Mouse (Mus musculus) MEL (cell line): ENCODE results near the gene Ctr9. TPM values are rescaled to one million over a fixed set of nuclear protein-coding genes. Genes with fewer than 3 reads are reported as not detected.

Source experiments
- DNase-seq: peaks from one replicate; pipeline ENCODE4 v3.0.0; 2011; ENCODE audit warnings: low read depth, low spot score
- H3K27ac ChIP-seq: 2 replicates; pipeline ENCODE4 v1.5.1; 2012; ENCODE audit warnings: low read depth, mild to moderate bottlenecking, control low read depth, low read length, moderate library complexity; ENCODE audit not compliant: control insufficient read depth
- H3K27me3 ChIP-seq, 2 experiments: fragments of 150-350 bp in 1 of 2; sonication (generic) in 1 of 2; 2 replicates each; pipeline ENCODE4 v1.6.1; 2012; ENCODE audit warnings: low read length in 2 of 2, mild to moderate bottlenecking in 2 of 2, improper control_type of control experiment in 1 of 2, moderate library complexity in 1 of 2; ENCODE audit not compliant: insufficient read depth in 2 of 2, control insufficient read depth in 1 of 2
- H3K36me3 ChIP-seq, 2 experiments: 2 replicates each; pipeline ENCODE4 v1.6.1; 2012 to 2014; ENCODE audit warnings: low read length in 2 of 2, improper control_type of control experiment in 1 of 2, inconsistent platforms in 1 of 2, mild to moderate bottlenecking in 1 of 2; ENCODE audit not compliant: insufficient read depth in 2 of 2, control insufficient read depth in 1 of 2
- H3K4me1 ChIP-seq, 2 experiments: fragments of 150-350 bp in 1 of 2; sonication (generic) in 1 of 2; 2 replicates each; pipeline ENCODE4 v1.6.1; 2012; ENCODE audit warnings: low read length in 2 of 2, improper control_type of control experiment in 1 of 2, mild to moderate bottlenecking in 1 of 2; ENCODE audit not compliant: insufficient read depth in 2 of 2, control insufficient read depth in 1 of 2
- H3K4me3 ChIP-seq, 2 experiments: fragments of 150-350 bp in 1 of 2; sonication (generic) in 1 of 2; 2 replicates each; pipeline ENCODE4 v1.5.1; 2012; ENCODE audit warnings: low read depth in 2 of 2, low read length in 2 of 2, mild to moderate bottlenecking in 2 of 2, moderate library complexity in 2 of 2, control low read depth in 1 of 2, improper control_type of control experiment in 1 of 2; ENCODE audit not compliant: control insufficient read depth in 1 of 2, insufficient read depth in 1 of 2
- H3K79me2 ChIP-seq: 2 replicates; pipeline ENCODE4 v1.6.1; 2012; ENCODE audit warnings: mild to moderate bottlenecking, low read length, moderate library complexity; ENCODE audit not compliant: control insufficient read depth, poor library complexity, insufficient read depth
- H3K9ac ChIP-seq: 2 replicates; pipeline ENCODE4 v1.6.1; 2012; ENCODE audit warnings: low read depth, mild to moderate bottlenecking, control low read depth, low read length, moderate library complexity; ENCODE audit not compliant: control insufficient read depth, poor library complexity, severe bottlenecking
- H3K9me3 ChIP-seq: fragments of 150-350 bp; sonication (generic); replicated peaks from 2 replicates; pipeline ENCODE4 v1.6.1; 2012; ENCODE audit warnings: mild to moderate bottlenecking, low read length, improper control_type of control experiment, moderate library complexity; ENCODE audit not compliant: insufficient read depth
- BHLHE40 ChIP-seq: IDR thresholded peaks from 2 replicates; pipeline ENCODE4 v1.6.1; 2012; ENCODE audit warnings: low read depth, mild to moderate bottlenecking, inconsistent platforms, low read length, improper control_type of control experiment, borderline replicate concordance
- CHD2 ChIP-seq: IDR thresholded peaks from 2 replicates; pipeline ENCODE4 v1.6.1; 2011; ENCODE audit warnings: low read length, improper control_type of control experiment
- E2F4 ChIP-seq: IDR thresholded peaks from 2 replicates; pipeline ENCODE4 v1.6.1; 2011; ENCODE audit warnings: low read depth, low read length, improper control_type of control experiment, borderline replicate concordance
- ELF1 ChIP-seq: IDR thresholded peaks from 2 replicates; pipeline ENCODE4 v1.6.1; 2014; ENCODE audit warnings: low read depth, mild to moderate bottlenecking, inconsistent platforms, low read length, improper control_type of control experiment, moderate library complexity
- EP300 ChIP-seq, 2 experiments: IDR thresholded peaks; 2 replicates each; pipeline ENCODE4 v1.6.1; 2011; ENCODE audit warnings: improper control_type of control experiment in 2 of 2, low read length in 2 of 2, low read depth in 1 of 2, mild to moderate bottlenecking in 1 of 2
- GABPA ChIP-seq: IDR thresholded peaks from 2 replicates; pipeline ENCODE4 v1.6.1; 2012; ENCODE audit warnings: low read depth, mild to moderate bottlenecking, inconsistent platforms, low read length, improper control_type of control experiment, moderate library complexity
- GATA1 ChIP-seq: IDR thresholded peaks from 2 replicates; pipeline ENCODE4 v1.6.1; 2011; ENCODE audit warnings: low read depth, low read length, improper control_type of control experiment
- HCFC1 ChIP-seq: IDR thresholded peaks from 2 replicates; pipeline ENCODE4 v1.6.1; 2012; ENCODE audit warnings: low read depth, mild to moderate bottlenecking, inconsistent platforms, low read length, improper control_type of control experiment, moderate library complexity
- JUND ChIP-seq: IDR thresholded peaks from 2 replicates; pipeline ENCODE4 v1.6.1; 2011; ENCODE audit warnings: low read depth, mild to moderate bottlenecking, improper control_type of control experiment, low read length
- MAX ChIP-seq: IDR thresholded peaks from 2 replicates; pipeline ENCODE4 v1.6.1; 2011; ENCODE audit warnings: low read length, improper control_type of control experiment
- MAZ ChIP-seq: IDR thresholded peaks from 2 replicates; pipeline ENCODE4 v1.6.1; 2012; ENCODE audit warnings: low read depth, mild to moderate bottlenecking, inconsistent platforms, low read length, improper control_type of control experiment
- MXI1 ChIP-seq: IDR thresholded peaks from 2 replicates; pipeline ENCODE4 v1.6.1; 2011; ENCODE audit warnings: mild to moderate bottlenecking, low read depth, low read length, improper control_type of control experiment
- MYB ChIP-seq: IDR thresholded peaks from 2 replicates; pipeline ENCODE4 v1.6.1; 2011; ENCODE audit warnings: mild to moderate bottlenecking, low read depth, low read length, improper control_type of control experiment
- MYC ChIP-seq: IDR thresholded peaks from 2 replicates; pipeline ENCODE4 v1.6.1; 2011; ENCODE audit warnings: low read depth, mild to moderate bottlenecking, low read length, improper control_type of control experiment, moderate library complexity
- NELFE ChIP-seq: IDR thresholded peaks from 2 replicates; pipeline ENCODE4 v1.6.1; 2011; ENCODE audit warnings: low read depth, low read length, improper control_type of control experiment
- NRF1 ChIP-seq: IDR thresholded peaks from 2 replicates; pipeline ENCODE4 v1.6.1; 2014; ENCODE audit warnings: low read depth, mild to moderate bottlenecking, inconsistent platforms, low read length, improper control_type of control experiment, moderate library complexity; ENCODE audit not compliant: poor library complexity, insufficient read depth, severe bottlenecking
- POLR2A ChIP-seq, 2 experiments: IDR thresholded peaks; 2 replicates each; pipeline ENCODE4 v1.6.1; 2011 to 2012; ENCODE audit warnings: low read length in 2 of 2, mild to moderate bottlenecking in 2 of 2, control low read depth in 1 of 2, improper control_type of control experiment in 1 of 2, low read depth in 1 of 2, moderate library complexity in 1 of 2; ENCODE audit not compliant: control insufficient read depth in 1 of 2, insufficient read depth in 1 of 2, poor library complexity in 1 of 2
- POLR2AphosphoS2 ChIP-seq: IDR thresholded peaks from 2 replicates; pipeline ENCODE4 v1.6.1; 2011; ENCODE audit warnings: low read length, improper control_type of control experiment
- POLR2AphosphoS5 ChIP-seq: IDR thresholded peaks from 2 replicates; pipeline ENCODE4 v1.6.1; 2012; ENCODE audit warnings: low read depth, borderline replicate concordance, mild to moderate bottlenecking, inconsistent platforms, low read length, moderate library complexity, mixed read lengths
- RAD21 ChIP-seq: IDR thresholded peaks from 2 replicates; pipeline ENCODE4 v1.6.1; 2011; ENCODE audit warnings: mild to moderate bottlenecking, low read depth, low read length, improper control_type of control experiment
- RCOR1 ChIP-seq: IDR thresholded peaks from 2 replicates; pipeline ENCODE4 v1.6.1; 2012; ENCODE audit warnings: low read depth, mild to moderate bottlenecking, inconsistent platforms, low read length, improper control_type of control experiment
- TAL1 ChIP-seq: IDR thresholded peaks from 2 replicates; pipeline ENCODE4 v1.6.1; 2012; ENCODE audit warnings: mild to moderate bottlenecking, inconsistent platforms, low read length, moderate library complexity, mixed read lengths
- TBP ChIP-seq: IDR thresholded peaks from 2 replicates; pipeline ENCODE4 v1.8.0; 2011; ENCODE audit warnings: low read depth, low read length, improper control_type of control experiment
- TCF12 ChIP-seq: IDR thresholded peaks from 2 replicates; pipeline ENCODE4 v1.6.1; 2014; ENCODE audit warnings: low read depth, mild to moderate bottlenecking, inconsistent platforms, low read length, improper control_type of control experiment, moderate library complexity
- USF1 ChIP-seq: IDR thresholded peaks from 2 replicates; pipeline ENCODE4 v1.6.1; 2014; ENCODE audit warnings: low read depth, mild to moderate bottlenecking, inconsistent platforms, low read length, improper control_type of control experiment, moderate library complexity
- USF2 ChIP-seq, 2 experiments: IDR thresholded peaks; 2 replicates each; pipeline ENCODE4 v1.6.1; 2011 to 2012; ENCODE audit warnings: improper control_type of control experiment in 2 of 2, low read length in 2 of 2, borderline replicate concordance in 1 of 2, inconsistent platforms in 1 of 2, low read depth in 1 of 2, mild to moderate bottlenecking in 1 of 2; ENCODE audit not compliant: insufficient read depth in 1 of 2
- ZC3H11A ChIP-seq: IDR thresholded peaks from 2 replicates; pipeline ENCODE4 v1.6.1; 2012; ENCODE audit warnings: low read depth, mild to moderate bottlenecking, inconsistent platforms, low read length, improper control_type of control experiment
- ZKSCAN1 ChIP-seq: IDR thresholded peaks from 2 replicates; pipeline ENCODE4 v1.6.1; 2012; ENCODE audit warnings: low read depth, mild to moderate bottlenecking, inconsistent platforms, low read length, improper control_type of control experiment, moderate library complexity
- ZMIZ1 ChIP-seq: IDR thresholded peaks from 2 replicates; pipeline ENCODE4 v1.6.1; 2012; ENCODE audit warnings: low read depth, mild to moderate bottlenecking, inconsistent platforms, low read length, improper control_type of control experiment, moderate library complexity
- ZNF384 ChIP-seq: IDR thresholded peaks from 2 replicates; pipeline ENCODE4 v1.6.1; 2012; ENCODE audit warnings: low read depth, mild to moderate bottlenecking, inconsistent platforms, low read length, improper control_type of control experiment
- polyA plus RNA-seq, 2 experiments: library from polyadenylated mRNA; stranded (reverse) in 1 of 2; unstranded in 1 of 2; fragments of >175 nt in 1 of 2; fragments of >200 nt in 1 of 2; gene quantifications; 2 replicates each; pipeline versions ENCODE4 v1.2.1 to v1.2.4; 2012; ENCODE audit warnings: low replicate concordance in 2 of 2, low read depth in 1 of 2; ENCODE audit not compliant: insufficient read length in 2 of 2, insufficient read depth in 1 of 2, missing spikeins in 1 of 2
- total RNA-seq: library from RNA; depleted of rRNA; stranded (reverse); fragments of 300-350 nt; gene quantifications from 2 replicates; pipeline ENCODE4 v1.2.3, GENCODE M21; 2012

Ctr9 gene
- total and polyA plus RNA-seq, 3 experiments = 37.5 to 141 (median 42.8) TPM

DNA sequence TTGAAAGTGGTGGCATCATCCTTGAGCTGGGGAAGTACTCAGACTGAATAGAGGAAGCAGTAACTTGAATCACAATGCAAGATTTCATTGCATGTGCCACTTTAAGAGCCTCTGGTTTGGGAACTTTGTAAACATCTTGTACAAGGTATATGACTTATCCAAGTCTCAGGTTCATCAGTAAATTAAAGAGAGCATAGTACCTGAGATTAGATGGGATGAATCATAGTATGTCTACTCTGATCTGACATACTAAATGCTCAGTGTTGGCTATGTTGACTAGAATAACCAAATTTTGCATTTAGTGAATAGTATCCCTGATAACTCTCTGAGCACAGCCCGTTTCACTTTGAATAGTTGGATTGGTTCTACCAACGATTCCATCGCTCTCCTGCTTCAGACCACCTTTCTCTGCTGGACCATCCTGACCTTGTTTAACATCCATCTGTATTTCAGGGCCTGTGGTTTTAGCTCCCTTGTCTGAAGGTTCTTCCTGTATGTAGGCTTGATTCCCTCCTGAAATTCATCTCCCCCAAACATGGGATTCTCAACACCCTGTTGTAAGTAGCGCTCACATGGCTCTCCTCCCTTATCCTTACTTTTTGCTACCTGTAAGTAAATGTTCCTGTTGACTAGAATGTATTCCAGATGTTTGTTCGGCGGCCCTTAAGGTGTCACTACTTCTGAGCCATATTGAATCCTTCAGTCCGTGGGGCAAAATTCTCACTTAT, 40.9 kb downstream of the Ctr9 start:
- Histone ChIP-seq H3K4me3 (no peak overlapping the region), H3K9ac (no peak overlapping the region), H3K27me3 (no peaks in the 10 kb centered on the region), H3K9me3 (no peaks in the 10 kb centered on the region), H3K36me3 (peaks cover 11 to 43% of the 10 kb centered on the region in 2 experiments), H3K4me1 (no peaks in the 10 kb centered on the region), H3K27ac (no peak overlapping the region), H3K79me2 (no peaks in the 10 kb centered on the region)
- TF ChIP-seq ELF1 (no peak), POLR2AphosphoS2 (peak; percentile 93), TBP (no peak), GATA1 (no peak), JUND (0 out of 2 replicates have a peak, but pooled peaks have one; percentile 33), ZKSCAN1 (no peak), POLR2AphosphoS5 (peak; percentile 87; the same call in 1 of the 2 replicates), GABPA (no peak), MAZ (no peak), HCFC1 (no peak), MXI1 (no peak), MAX (no peak), USF1 (no peak), RAD21 (no peak), MYC (no peak), E2F4 (0 out of 2 replicates have a peak, but pooled peaks have one; percentile 35), TAL1 (no peak), USF2 (IDR thresholded peaks at IDR 0.05; ENCODE audit: borderline replicate concordance in 1 of 2, insufficient read depth in 1 of 2, low read depth in 1 of 2, low read length in 2 of 2) (0 out of 4 replicates have a peak, but pooled peaks of 1 of the 2 experiments have one; percentile 12), MYB (no peak), BHLHE40 (no peak), ZNF384 (no peak), TCF12 (no peak), ZMIZ1 (peak; percentile 81), POLR2A (IDR thresholded peaks at IDR 0.05; ENCODE audit: control insufficient read depth in 1 of 2, insufficient read depth in 1 of 2, low read depth in 1 of 2, low read length in 2 of 2, poor library complexity in 1 of 2) (peak in 1 of 2 experiments; percentile 55; a peak in 2 of 4 replicates), NRF1 (no peak), RCOR1 (0 out of 2 replicates have a peak, but pooled peaks have one; percentile 15), CHD2 (no peak; the same call in 1 of the 2 replicates), NELFE (peak; percentile 40; the same call in 1 of the 2 replicates), ZC3H11A (no peak), EP300 (IDR thresholded peaks at IDR 0.05; ENCODE audit: low read depth in 1 of 2, low read length in 2 of 2) (no peak)
- peak; percentile 65 for DNase-seq
